Mouse (Mus musculus) spleen, postnatal 4 days (tissue): ENCODE measurements around the gene Ifi205.

Experiments
- DNase-seq, 2 experiments: peaks; one replicate each; pipeline ENCODE4 v3.0.0; 2022; ENCODE audit warnings: low spot score in 2 of 2

Gene Ifi205

GRCm38 (mm10) chr1:173973111-173973510 lies 58.5 kb downstream of the Ifi205 start:
- DNase-seq, result no peak
